Mouse (Mus musculus) bone marrow, adult 2 months (tissue): Measurements from ENCODE around the gene Pmvk.

Experiments used
- CTCF ChIP-seq: fragments of 200-500 bp; IDR thresholded peaks from 2 replicates; pipeline ENCODE4 v1.5.1; 2011; ENCODE audit warnings: low read length, control low read depth; ENCODE audit not compliant: control insufficient read depth, insufficient read depth
- POLR2A ChIP-seq: fragments of 200-500 bp; IDR thresholded peaks from 2 replicates; pipeline ENCODE4 v1.6.1; 2011; ENCODE audit warnings: low read depth, mild to moderate bottlenecking, control low read depth, low read length, borderline replicate concordance; ENCODE audit not compliant: control insufficient read depth

GRCm38 (mm10) chr3:89473838-89474237, 19.5 kb downstream of the Pmvk start:
- TF ChIP-seq CTCF = no peak
- TF ChIP-seq POLR2A = no peak
